Mouse (Mus musculus) c-Kit-positive CD71-positive TER-119-positive erythroid progenitor cells, embryonic 14.5 days (primary cell): ENCODE measurements around the gene Rpp40.

Experiments
- DNase-seq: peaks from one replicate; pipeline ENCODE4 v3.0.0-alpha.2; 2013; ENCODE audit warnings: low spot score

Rpp40 gene

GRCm38 (mm10) chr13:35851581-35851980, 54.6 kb downstream of the Rpp40 start:
- DNase-seq = no peak

GRCm38 (mm10) chr13:35848694-35849093, 57.5 kb downstream of the Rpp40 start:
- DNase-seq = no peak

- no peak for DNase-seq
These were observed 60.9 kb downstream of the Rpp40 start for GRCm38 (mm10) chr13:35845306-35845705.
